Mouse (Mus musculus): ENCODE data around the gene Zfp385b. TPM values are rescaled to one million over a fixed set of nuclear protein-coding genes. Genes with fewer than 3 reads are reported as not detected.

Gene Zfp385b
- total and polyA plus RNA-seq, 3 experiments, result not detected

DNA sequence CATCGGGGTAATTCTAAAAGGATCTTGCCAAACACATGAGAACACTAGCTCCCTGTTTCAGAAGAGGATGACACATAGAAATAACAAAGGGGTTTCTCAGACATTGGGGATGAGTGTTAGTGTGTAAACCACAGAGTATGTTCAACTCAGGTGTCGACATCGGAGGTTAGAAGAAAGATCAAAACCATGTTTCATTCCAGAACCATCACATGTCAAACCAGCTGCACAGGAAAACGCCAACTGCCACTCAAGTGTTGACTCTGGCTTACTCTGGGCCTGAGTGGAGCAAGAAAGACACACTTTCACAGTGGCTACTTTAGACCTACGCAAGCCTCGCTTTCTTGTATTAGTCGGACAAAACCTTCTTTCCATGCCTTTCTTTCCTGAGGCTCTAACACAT is 74.2 kb downstream of the Zfp385b start:
- in situ Hi-C loops (cut with MboI; ENCODE audit: low pct_ligation_motif_present, low pct_unique_long_range_greater_than_20kb, low sequenced_read_pairs) (no loop called here), dilution Hi-C loops (cut with MboI; ENCODE audit: extremely low pct_ligation_motif_present, extremely low pct_unique_long_range_greater_than_20kb, low sequenced_read_pairs) (no loop called here)
- no peaks in the 10 kb centered on the region for H3K27me3 ChIP-seq (replicated peaks)
- no peak overlapping the region for H3K4me3 ChIP-seq (replicated peaks in 1 of 3; ENCODE audit: low read depth in 2 of 3, low read length in 2 of 3, poor library complexity in 1 of 3)
- H3K9me3 ChIP-seq (replicated peaks; ENCODE audit: low read length), result peaks cover 57% of the 10 kb centered on the region
- no peaks in the 10 kb centered on the region for H3K4me1 ChIP-seq (ENCODE audit: control insufficient read depth in 1 of 2, insufficient read depth in 2 of 2)
- H3K4me2 ChIP-seq (ENCODE audit: insufficient read depth, low read depth, poor library complexity, severe bottlenecking), result no peak overlapping the region
- no peak overlapping the region for H3K9ac ChIP-seq (ENCODE audit: insufficient read depth, low read depth)
- no peaks in the 10 kb centered on the region for H3K36me3 ChIP-seq (replicated peaks in 1 of 2; ENCODE audit: control insufficient read depth in 1 of 2, insufficient read depth in 1 of 2, low read length in 1 of 2)
- no peak for DNase-seq (ENCODE audit: extremely low read depth)
- H3K79me2 ChIP-seq (replicated peaks; ENCODE audit: control insufficient read depth, extremely low read depth, insufficient read depth, poor library complexity, severe bottlenecking), result no peaks in the 10 kb centered on the region
- TF ChIP-seq RAD21 (IDR thresholded peaks at IDR 0.05; ENCODE audit: low read depth, low read length), result no peak
- TF ChIP-seq MXI1 (IDR thresholded peaks at IDR 0.05; ENCODE audit: low read depth, low read length), result no peak
- TF ChIP-seq SMC3 (IDR thresholded peaks at IDR 0.05; ENCODE audit: low read depth, low read length), result no peak
- no peak for TF ChIP-seq ETS1 (conservative IDR thresholded peaks at IDR 0.05; ENCODE audit: low read depth, low read length)
- TF ChIP-seq GABPA (IDR thresholded peaks at IDR 0.05; ENCODE audit: insufficient replicate concordance, low read depth, low read length), result no peak
- no peak overlapping the region for H3K27ac ChIP-seq (ENCODE audit: insufficient read depth, low read depth)

DNA sequence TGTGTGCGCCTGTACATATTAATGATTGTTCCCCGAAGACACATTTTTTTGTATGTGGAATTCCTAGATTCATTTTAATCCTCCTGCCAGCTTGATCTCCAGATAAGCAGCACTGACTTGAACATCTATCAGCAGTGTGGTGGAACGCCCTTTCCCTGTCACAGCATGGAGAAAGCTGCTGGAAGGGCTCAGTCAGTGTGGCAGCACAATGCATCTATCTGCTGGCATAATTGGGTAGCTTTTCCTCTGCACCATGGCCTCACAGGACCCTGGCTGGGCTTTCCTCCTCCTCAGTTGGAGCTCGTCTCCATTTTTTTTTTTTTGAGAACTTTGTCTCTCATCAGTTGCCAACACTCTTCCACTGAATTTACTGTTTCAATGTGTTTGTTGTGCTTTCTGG is 77.1 kb downstream of the Zfp385b start:
- Histone ChIP-seq H3K9me3 (replicated peaks; ENCODE audit: low read length) (peaks cover 38% of the 10 kb centered on the region), H3K4me2 (ENCODE audit: insufficient read depth, low read depth, poor library complexity, severe bottlenecking) (no peak overlapping the region), H3K4me1 (ENCODE audit: control insufficient read depth in 1 of 2, insufficient read depth in 2 of 2) (no peaks in the 10 kb centered on the region), H3K79me2 (replicated peaks; ENCODE audit: control insufficient read depth, extremely low read depth, insufficient read depth, poor library complexity, severe bottlenecking) (no peaks in the 10 kb centered on the region), H3K36me3 (replicated peaks in 1 of 2; ENCODE audit: control insufficient read depth in 1 of 2, insufficient read depth in 1 of 2, low read length in 1 of 2) (no peaks in the 10 kb centered on the region), H3K27me3 (replicated peaks) (no peaks in the 10 kb centered on the region), H3K9ac (ENCODE audit: insufficient read depth, low read depth) (no peak overlapping the region), H3K4me3 (replicated peaks in 1 of 3; ENCODE audit: low read depth in 2 of 3, low read length in 2 of 3, poor library complexity in 1 of 3) (no peak overlapping the region), H3K27ac (ENCODE audit: insufficient read depth, low read depth) (no peak overlapping the region)
- DNase-seq (ENCODE audit: extremely low read depth), result no peak
- TF ChIP-seq TBP (conservative IDR thresholded peaks at IDR 0.05; ENCODE audit: low read depth, low read length), result no peak
- TF ChIP-seq ELF1 (IDR thresholded peaks at IDR 0.05; ENCODE audit: low read depth, low read length), result no peak
- no peak for TF ChIP-seq IRF4 (IDR thresholded peaks at IDR 0.05; ENCODE audit: low read depth, low read length)
- TF ChIP-seq USF2 (conservative IDR thresholded peaks at IDR 0.05; ENCODE audit: low read depth, low read length), result no peak
- no peak for TF ChIP-seq CHD2 (IDR thresholded peaks at IDR 0.05; ENCODE audit: low read length)
- no peak for TF ChIP-seq E2F4 (IDR thresholded peaks at IDR 0.05; ENCODE audit: insufficient replicate concordance, low read depth, low read length)
- no peak for TF ChIP-seq EP300 (IDR thresholded peaks at IDR 0.05; ENCODE audit: low read length)
- no peak for TF ChIP-seq MAZ (IDR thresholded peaks at IDR 0.05; ENCODE audit: low read depth, low read length)
- no peak for TF ChIP-seq CTCF (conservative IDR thresholded peaks at IDR 0.05 in 1 of 2, IDR thresholded peaks at IDR 0.05 in 1 of 2; ENCODE audit: low read depth in 2 of 2, low read length in 2 of 2)
- TF ChIP-seq MAFK (IDR thresholded peaks at IDR 0.05; ENCODE audit: insufficient replicate concordance, low read length), result no peak
- TF ChIP-seq KAT2A (IDR thresholded peaks at IDR 0.05; ENCODE audit: insufficient replicate concordance, low read length), result no peak
- no peak for TF ChIP-seq HCFC1 (IDR thresholded peaks at IDR 0.05; ENCODE audit: low read depth, low read length)
- no peak for TF ChIP-seq MAX (IDR thresholded peaks at IDR 0.05; ENCODE audit: low read length)
- TF ChIP-seq NELFE (IDR thresholded peaks at IDR 0.05; ENCODE audit: low read depth, low read length), result no peak
- TF ChIP-seq RCOR1 (conservative IDR thresholded peaks at IDR 0.05; ENCODE audit: low read depth, low read length), result no peak
- no peak for TF ChIP-seq NRF1 (IDR thresholded peaks at IDR 0.05; ENCODE audit: low read depth, low read length)
- no peak for TF ChIP-seq JUND (conservative IDR thresholded peaks at IDR 0.05; ENCODE audit: low read depth, low read length)
- in situ Hi-C loops (cut with MboI; ENCODE audit: low pct_ligation_motif_present, low pct_unique_long_range_greater_than_20kb, low sequenced_read_pairs), result no loop called here
- dilution Hi-C loops (cut with MboI; ENCODE audit: extremely low pct_ligation_motif_present, extremely low pct_unique_long_range_greater_than_20kb, low sequenced_read_pairs), result no loop called here

All from CH12.LX (cell line).